Mouse (Mus musculus): ENCODE results near the gene Gm28047. TPM values are rescaled to one million over a fixed set of nuclear protein-coding genes. Genes with fewer than 3 reads are reported as not detected.
A peak's percentile ranks its signal among the peaks of the same experiment; 100 is the strongest.

The Gm28047 gene
- total RNA-seq, 2 experiments from 2014 or later: not detected

DNA sequence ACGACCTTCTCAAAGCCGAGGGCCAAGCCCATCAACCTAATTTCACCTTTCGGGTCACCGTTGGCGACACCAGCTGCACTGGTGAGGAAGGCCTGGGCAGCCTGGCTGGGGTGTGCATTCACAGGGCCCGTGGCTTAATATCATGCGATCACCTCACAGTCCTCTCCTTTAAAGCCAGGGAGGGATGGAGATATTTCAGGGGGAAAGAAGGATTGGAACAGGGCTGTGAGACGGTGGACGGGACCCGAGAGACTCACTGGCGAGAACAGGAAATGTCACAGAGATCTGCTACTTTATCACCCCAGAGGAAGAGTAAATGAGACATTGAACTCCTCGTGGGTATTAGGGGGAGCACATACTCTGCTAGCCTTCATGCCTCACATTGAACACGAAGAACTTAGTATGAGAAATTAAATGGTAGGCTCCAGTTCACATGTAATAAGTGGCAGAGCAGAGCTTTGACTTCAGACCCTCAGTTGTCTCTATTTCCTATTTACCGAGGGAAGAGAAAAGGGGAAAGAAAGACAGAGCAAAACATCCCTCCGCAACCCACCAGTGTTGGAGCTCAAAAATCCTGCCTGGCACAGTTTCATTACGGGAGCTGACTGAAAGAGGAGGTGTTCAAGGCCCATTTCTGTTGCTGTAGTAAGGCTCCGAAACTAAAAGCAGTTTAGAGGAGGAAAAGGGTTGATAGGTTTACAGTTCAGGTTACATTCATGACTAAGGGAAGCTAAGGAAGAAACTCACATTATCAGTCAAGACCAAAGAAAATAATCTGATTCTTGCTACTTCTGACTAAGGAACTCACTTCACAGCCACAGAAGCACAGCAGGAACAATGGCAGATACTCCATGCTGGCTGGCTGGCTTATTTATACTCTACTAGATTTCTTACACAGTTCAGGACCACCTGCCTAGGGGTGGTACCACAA is 105.4 kb downstream of the Gm28047 start:
- no peak for DNase-seq (ENCODE audit: low spot score)
- intact Hi-C loops (cut with DNase I): loop anchor here (2.0 to 5.0 kb wide), 2 partner anchors 49 to 142 kb away; partner anchors contain the start of gene Pcbp2

DNA sequence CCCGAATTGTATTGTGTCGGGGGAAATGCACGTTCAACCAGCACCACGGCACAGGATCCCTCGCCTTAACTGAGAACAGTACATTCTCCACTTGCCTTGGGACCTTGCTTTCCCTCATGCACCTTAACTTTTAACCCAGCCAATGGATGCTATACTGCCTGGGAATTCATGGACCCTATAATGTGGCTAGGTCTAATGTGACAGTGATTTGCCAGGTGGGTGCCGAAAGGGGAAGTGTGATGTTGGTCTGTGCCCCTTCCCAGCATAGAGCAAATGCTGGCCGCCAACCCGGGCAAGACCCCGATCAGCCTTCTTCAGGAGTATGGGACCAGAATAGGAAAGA is 106.0 kb downstream of the Gm28047 start:
- no peak for DNase-seq (ENCODE audit: low spot score)
- intact Hi-C loops (cut with DNase I): loop anchor here (2.0 kb wide), 1 partner anchor 48 kb away; the partner anchor contains the start of gene Pcbp2

DNA sequence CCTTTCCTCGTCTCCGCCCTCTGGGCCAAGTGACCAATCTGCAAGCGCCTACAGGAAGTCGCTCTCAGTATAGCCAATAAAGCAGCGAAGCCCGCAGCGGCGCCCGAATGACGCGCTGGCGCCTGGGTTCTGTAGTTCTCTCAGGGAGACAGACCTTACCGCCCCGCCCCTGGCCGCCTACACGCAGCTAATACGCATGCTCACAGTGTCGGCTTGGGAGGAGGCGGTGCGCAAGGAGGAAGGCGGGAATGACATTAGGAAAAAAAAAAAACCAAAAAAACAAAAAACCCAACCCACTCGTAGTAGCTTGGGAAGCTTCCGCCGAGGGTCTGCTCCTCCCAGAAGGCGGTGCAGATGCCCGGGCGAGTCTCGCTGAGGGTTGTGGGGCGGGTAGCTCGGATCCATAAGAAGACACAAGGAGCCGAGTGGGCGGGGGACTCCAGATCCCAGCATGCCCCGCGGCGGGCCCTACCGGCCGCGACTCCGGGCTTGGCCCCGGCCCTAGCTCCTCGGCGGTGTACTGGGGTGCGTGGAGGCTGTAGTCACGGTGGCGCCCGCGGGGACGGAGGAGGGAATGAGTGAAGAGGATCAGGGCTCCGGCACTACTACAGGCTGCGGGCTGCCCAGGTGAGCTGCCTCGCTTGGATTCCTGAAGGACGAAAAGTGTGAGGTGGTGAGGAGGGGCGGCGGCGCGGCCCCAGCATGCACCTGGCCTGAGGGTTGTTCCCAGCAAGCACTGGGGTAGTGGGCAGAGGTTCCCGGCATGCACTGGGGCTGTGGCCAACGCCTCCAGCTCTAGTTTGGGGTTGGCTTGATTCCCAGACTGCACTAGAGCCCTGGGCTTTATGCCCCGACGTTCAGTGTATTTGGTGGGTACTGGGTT is 106.7 kb downstream of the Gm28047 start, which contains the start of gene Tarbp2:
TSS of gene Tarbp2 (plus strand) at position 217 of the 883 bp plus-strand sequence.
- DNase-seq (ENCODE audit: low spot score): peak; percentile 100
- intact Hi-C loops (cut with DNase I): loop anchor here (2.0 kb wide), 1 partner anchor 47 kb away; the partner anchor contains the start of gene Pcbp2

DNA sequence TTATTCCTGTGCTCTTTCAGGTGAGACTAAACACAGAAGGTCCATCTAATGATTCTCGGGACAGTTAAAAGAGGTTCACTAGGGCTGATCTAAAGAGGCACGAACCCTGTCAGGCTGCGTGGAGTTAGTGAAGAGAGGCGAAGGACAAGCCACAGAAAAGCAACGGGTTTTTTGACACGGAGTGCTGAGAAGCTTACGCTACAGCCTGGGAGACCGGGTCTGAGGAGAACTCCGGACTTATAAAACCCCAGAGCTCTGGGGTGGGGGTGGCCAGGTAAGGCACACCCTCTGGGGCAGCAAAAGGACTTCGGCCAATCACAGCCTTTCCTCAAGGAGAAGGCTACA is 107.3 kb downstream of the Gm28047 start:
- no peak for DNase-seq (ENCODE audit: low spot score)
- intact Hi-C loops (cut with DNase I): no loop called here

DNA sequence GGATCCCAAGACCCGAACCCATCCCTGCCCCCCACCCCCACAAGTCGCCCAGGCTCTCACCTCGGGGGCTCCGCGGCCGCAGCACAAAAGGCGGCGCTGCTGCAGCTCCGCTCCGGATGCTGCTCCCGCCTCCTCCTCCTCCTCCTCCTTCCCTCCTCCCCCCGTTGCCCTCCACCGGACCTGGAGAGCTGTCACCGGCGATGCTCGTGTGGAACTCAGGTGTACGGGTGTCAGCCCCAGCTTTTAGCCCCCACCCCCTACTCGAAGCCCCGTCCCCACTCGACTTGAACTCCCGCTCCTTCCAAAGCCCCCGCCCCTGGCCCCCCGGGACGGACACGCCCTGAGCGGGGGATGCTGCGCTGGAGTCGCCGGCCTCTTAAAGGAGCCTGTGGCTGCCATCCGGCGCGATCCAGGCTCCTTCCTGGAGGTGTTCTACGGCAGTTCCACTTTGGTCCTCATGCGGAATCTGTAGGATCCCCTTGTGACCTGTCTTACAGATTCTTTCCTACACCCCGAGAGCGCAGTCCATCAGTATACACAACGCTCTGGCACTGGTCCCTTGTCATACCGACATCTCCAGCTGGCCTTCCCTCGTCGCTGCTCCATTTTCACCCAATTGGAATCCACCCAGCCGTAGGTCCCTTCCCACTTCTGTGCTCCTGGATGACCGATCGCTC is 108.0 kb downstream of the Gm28047 start, which contains the start of gene Map3k12:
TSS of gene Map3k12 (minus strand) at position 337 of the 677 bp plus-strand sequence.
- intact Hi-C loops (cut with DNase I): no loop called here
- peak; percentile 56 for DNase-seq (ENCODE audit: low spot score)

DNA sequence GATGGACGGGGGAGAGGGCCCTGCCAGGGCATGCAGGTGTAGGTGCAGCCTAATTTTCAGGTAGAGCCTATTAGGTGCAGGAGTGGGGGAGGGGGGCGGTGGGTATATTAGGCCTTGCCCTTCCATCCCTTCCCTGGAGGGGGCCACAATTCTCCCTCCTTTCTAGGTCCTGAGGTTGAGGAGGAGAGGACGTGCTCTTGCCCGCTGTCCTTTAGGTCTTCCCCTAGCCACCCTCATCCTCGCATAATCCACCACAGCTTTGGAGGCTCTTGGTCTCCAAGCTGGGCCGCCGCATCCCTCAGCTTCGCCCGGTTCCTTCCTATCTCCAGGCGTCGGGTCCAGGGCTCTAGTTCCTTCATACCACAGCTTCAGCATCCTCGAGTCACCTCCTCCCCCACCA is 108.6 kb downstream of the Gm28047 start:
- DNase-seq (ENCODE audit: low spot score): no peak

DNA sequence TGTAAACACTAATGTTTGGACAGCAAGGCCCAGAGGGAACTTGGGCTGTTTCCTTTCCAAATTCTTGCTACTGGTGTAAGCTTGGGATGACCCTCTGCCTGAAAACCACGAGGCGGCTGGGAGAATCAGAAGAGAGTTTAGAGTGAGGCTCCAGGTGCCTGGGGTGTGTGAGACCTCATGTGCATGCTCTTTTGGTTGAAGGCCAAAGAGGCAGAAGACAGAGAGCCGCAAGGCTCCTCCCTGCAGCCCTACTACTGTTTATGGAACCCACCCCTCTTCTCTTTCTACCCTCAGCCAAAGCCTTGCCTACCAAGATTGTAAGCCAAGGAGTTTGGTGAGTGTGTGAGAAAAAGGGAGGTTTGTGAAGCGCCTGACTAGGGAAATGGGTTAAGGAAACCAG is 109.1 kb downstream of the Gm28047 start:
- no peak for DNase-seq (ENCODE audit: low spot score)
- intact Hi-C loops (cut with DNase I): no loop called here

More for the DNA sequence above, 108.6 kb downstream of the Gm28047 start:
- intact Hi-C loops (cut with DNase I): no loop called here

DNA sequence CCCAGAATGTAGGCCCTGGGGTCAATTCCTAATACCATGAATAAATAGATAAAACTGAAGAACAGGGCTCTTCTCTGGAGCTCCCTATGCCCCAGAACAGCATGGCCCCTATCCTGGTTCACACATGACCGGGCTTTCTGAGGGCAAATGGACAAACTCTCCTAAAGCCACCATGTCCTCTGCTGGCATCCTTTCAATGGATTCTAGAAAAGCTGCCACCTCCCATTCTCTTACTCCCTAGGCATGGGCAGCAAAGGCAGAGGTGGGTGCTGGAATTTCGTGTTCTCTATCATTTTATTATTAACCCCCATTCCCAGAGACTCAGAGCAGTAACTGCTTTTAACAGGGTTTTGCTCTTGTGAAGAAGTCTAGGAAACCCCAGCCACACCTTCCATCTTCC is 109.6 kb downstream of the Gm28047 start:
- intact Hi-C loops (cut with DNase I): no loop called here
- DNase-seq (ENCODE audit: low spot score): no peak

DNA sequence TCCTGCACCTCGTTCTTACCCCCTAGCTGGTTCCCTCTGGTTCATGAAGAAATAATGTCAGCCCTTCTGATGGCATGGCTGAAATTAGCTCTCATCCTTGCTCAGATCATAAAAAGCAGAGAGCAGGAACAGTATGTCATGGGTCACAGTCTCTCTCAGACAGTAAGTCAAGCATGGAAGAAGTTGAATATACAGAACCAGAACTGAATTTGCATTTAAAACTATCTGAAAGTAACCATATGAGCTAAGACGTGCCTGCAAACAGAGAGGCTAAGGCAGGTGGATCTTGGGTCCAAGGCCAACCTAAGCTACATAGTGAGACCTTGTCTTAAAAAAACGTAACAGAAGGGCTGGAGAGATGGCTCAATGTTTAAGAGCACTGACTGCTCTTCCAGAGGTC is 111.9 kb downstream of the Gm28047 start:
- DNase-seq (ENCODE audit: low spot score): no peak
- intact Hi-C loops (cut with DNase I): no loop called here

DNA sequence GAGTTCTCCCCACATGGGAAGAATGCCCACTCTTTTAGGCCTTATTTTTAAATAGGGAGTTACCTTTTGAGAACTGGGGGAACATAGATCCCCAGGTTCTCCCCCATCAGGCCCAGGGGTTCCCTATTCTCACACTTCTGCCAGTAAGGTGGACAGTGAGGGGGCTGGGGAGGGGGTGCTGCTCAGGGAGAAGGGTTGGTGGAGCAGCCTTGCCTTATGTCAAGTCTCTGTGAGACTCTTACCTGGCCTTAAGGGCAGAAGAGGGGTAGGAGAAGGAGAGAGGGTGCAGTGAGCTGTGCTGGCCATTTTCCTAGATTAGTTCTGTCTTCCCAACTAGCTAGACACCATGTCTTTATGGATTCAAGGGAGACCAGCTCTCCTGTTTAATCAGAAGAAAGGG is 112.4 kb downstream of the Gm28047 start:
- no peak for DNase-seq (ENCODE audit: low spot score)
- intact Hi-C loops (cut with DNase I): no loop called here

DNA sequence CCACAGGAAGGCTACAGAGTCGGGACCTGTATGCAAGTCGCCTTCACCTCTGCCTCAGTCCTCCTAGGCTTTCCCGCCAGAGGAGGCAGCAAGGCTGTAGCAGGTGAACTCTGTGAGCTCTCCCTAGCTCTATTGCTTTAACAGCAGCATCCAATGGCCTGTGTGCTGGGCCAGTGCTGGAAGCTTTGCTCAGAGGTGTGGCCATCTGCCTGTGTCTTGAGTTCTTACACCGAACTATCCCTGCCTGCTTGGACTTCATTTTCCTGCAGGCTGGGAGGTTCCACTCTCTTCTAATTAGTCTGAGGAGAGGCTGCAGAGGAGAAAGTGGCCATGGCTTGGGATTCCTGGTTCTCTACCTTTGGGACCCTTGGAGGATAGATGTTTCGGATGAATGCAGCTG is 112.9 kb downstream of the Gm28047 start:
- DNase-seq (ENCODE audit: low spot score): no peak
- intact Hi-C loops (cut with DNase I): no loop called here

DNA sequence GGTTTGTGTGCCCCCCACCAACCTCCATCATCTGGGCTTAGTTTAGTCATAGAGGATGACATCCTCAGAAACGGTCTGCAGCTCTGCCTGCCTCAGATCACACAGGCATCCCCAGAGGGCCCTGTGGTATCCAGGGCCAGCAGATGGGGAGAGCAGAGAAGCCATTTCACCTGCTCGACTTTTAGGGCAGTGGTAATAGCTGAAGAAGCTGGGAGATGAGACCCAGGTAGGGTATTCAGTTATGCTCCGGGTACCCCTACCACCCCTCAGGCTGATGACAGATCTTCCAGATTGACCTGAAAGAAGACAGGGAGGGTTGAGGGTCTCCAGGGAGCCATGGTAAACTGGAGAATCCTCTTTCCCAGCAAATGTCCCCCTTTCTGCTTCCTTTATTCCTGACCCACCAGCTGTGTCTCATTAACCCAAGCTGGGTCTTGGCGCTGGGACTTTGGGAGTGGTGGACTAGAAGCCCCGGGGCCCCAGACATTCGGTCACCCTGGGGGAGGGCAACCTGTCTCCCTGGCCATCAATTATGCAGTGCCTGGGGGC is 113.5 kb downstream of the Gm28047 start:
- intact Hi-C loops (cut with DNase I): no loop called here
- DNase-seq (ENCODE audit: low spot score): no peak

DNA sequence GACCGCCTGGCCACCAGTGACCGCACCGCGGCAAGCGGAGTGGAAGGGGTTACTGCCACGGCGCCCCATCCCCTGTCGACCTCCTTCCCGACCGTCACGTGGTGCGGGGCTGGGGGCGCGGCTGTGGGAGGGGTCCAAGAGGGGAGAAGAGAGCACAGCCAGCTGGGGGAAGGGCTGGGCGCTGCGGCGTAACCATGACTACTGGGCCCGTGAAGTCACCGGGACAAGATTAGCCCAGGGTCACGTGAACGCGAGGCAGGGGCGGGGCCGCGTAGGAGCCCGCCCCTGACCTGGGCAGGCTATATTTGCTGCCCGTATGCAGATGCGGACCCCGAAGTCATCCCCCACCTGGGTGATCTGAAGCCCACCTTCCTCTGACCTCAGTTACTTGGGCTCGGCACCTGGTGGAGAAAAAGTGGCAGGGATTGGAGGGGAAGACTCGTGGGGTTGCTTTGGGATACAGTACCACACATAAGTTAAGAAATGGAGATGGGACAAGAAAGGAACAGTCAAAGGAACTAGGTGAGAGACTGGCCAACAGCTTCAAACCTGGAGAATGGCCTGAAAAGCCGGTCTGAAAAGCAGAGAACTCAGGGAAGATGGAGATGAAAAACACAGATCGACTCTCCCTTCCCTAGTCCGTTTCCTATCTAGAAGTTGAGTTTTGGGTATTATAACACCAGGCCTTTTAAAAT is 114.1 kb downstream of the Gm28047 start:
- intact Hi-C loops (cut with DNase I): no loop called here
- DNase-seq (ENCODE audit: low spot score): peak; percentile 70

DNA sequence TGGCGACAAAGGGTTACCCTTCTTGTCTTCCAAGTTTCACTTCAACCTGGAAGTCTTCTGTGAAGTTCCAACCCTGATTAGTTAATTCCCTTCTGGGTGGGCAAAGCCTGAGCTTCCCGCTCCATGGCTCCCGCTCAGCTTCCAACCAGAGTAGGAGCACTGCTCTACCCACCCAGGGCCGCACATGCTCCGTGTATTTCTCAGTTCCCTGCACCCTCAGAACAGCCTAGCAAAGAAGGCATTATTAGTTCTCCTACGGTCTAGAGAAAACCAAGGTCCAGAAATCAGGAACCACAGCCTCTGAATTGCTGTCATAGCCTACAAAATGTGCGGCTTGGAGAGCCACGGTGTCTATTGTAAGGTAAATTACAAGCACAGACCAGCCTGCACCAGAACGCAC is 114.8 kb downstream of the Gm28047 start:
- intact Hi-C loops (cut with DNase I): no loop called here
- DNase-seq (ENCODE audit: low spot score): no peak

DNA sequence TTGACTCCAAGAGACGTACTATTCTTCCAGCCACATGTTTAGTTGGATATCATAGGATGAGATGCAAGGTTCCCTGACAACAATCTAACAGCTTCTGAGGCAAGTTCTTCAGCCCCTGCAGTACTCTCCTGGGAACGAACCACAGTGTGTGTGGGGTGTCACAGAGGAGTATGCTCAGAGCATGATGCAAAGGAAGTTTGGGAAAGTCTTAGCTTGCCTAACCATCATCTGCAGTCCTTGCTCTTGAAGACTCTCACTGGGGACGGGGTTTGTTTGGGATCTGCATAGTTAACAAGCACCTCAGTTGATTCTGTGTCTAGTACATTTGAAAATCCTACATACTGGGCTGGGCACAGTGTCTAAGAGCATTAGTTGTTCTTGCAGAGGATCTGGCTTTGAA is 116.5 kb downstream of the Gm28047 start:
- no peak for DNase-seq (ENCODE audit: low spot score)
- intact Hi-C loops (cut with DNase I): no loop called here

DNA sequence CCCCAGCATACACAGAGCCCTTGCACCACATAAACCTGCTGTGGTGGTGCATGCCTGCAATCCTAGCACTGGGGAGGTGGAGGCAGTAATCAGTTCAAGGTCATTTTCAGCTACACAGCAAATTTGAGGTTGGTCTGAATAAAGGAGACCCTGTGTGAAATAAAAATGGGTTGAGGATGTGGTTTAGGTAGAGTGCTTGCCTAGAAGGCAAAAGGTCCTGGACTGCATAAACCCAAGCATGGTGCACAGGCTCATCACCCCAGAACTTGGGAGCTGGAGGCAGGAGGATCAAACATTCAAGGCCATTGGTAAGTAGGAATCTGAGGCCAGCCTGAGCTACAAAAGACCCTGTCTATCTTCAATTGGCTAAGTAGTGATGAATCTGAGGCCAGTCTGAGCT is 117.3 kb downstream of the Gm28047 start:
- no peak for DNase-seq (ENCODE audit: low spot score)
- intact Hi-C loops (cut with DNase I): no loop called here

DNA sequence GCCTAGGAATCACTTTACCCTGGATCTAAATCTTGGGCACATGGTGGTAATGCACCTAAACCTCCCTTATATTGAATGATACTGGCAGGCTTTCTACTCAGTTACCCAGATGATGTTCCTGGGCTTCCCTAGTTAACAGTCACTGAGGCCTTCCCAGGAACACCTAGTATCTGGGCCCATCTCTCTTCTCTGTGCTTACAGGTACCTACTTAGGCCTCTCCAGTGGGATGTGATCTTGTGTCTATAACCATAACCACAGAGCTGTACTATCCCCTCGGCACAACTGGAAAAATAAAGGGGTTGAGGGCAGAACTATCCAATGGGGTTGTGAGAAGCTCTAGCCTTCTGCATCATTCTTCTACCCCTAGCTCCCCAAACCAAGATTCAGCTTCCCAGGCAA is 118.0 kb downstream of the Gm28047 start:
- DNase-seq (ENCODE audit: low spot score): no peak
- intact Hi-C loops (cut with DNase I): no loop called here

DNA sequence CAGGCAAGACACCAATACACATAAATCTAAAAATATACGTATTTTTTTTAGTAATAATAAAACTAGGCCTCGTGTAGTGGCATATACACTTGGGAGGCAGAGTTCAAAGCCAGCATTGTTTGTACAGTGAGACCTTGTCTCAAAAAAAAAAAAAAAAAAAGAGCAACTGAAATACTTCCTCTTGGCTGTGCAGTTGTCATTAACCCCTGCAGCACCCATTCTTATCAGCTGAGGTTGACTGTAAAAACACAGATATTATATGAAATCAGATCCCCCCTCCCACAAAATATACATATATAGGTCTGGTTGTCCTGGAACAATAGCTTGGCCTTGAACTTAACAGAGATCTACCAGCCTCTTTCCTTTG is 118.4 kb downstream of the Gm28047 start:
- no peak for DNase-seq (ENCODE audit: low spot score)
- intact Hi-C loops (cut with DNase I): no loop called here

DNA sequence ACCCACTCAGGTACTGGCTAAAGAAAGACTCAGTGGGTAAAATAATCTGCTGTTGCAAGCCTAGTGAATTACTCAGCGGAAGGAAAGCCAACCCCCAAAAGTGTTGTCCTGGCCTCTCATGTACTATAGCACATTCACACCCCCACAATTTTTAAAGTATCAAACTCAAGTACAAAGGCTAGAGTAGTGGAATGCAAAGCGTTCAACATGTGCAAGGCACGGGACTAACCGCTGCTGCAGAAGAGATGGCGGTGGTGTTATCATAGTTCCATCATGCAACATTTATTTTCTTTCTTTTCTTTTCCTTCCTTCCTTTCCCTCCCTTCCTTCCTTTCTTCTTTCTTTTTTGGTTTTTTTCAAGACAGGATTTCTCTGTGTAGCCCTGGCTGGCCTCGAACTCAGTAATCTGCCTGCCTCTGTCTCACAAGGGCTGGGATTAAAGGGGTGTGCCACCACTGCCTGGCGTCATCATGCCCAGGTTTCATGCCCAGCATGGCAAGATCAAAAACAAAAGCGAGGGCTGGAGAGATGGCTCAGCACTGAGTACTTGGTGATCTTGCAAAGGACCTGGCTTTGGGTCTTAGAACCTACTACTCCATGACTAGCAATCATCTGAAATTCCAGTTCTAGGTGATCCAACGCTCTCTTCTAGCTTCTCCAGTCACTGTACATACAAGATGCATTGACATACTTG is 119.0 kb downstream of the Gm28047 start:
- DNase-seq (ENCODE audit: low spot score): no peak
- intact Hi-C loops (cut with DNase I): no loop called here

All from heart, postnatal 25 days (tissue).